Mouse (Mus musculus): ENCODE results near the gene Riiad1. TPM values are rescaled to one million over a fixed set of nuclear protein-coding genes. Genes with fewer than 3 reads are reported as not detected.

Riiad1 gene
- polyA plus RNA-seq, 1 experiment from 2014 or later = 2.0 TPM

DNA sequence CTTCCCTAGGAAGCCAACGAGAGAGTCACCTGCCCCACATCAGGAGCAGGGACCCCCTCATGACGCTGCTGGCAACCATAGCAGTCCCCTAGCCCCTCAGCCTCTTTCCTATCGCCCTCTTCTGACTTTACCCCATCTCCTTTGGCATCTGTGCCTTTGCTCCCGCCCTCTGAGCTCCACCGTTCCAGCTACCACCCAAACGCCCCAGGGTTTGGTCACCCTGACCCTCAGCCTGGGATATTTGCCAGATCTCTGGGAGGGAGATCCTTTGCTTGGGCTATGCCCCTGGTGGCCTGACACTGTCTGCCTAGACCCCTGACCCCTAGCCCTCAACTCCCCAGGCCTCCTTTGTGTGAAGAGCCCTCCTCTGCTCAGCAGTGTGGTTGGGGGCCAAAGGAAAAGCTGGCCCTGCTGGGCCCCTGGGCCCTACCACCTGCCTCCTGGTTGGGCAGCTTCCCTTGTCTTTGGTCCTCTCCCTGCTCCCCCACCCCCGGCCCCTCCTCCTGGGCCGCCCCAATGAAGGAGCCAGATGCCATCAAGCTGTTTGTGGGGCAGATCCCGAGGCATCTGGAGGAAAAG is 1.5 kb downstream of the Riiad1 start:
- Histone ChIP-seq H3K27ac (no peak overlapping the region), H3K9me3 (no peaks in the 10 kb centered on the region), H3K9ac (peak overlapping the region; percentile 33; the same call in 1 of the 2 replicates), H3K4me2 (replicated peaks) (peak overlapping the region; percentile 36), H3K36me3 (no peaks in the 10 kb centered on the region), H3K4me3 (peak overlapping the region; percentile 22), H3K27me3 (peaks cover 37% of the 10 kb centered on the region), H3K4me1 (peaks cover 15% of the 10 kb centered on the region)
- ATAC-seq (ENCODE audit: insufficient number of reproducible peaks, insufficient read depth, low FRiP score, low TSS enrichment) = no peak
- WGBS = 4% methylated on average over 9 of the region's 9 CpGs

DNA sequence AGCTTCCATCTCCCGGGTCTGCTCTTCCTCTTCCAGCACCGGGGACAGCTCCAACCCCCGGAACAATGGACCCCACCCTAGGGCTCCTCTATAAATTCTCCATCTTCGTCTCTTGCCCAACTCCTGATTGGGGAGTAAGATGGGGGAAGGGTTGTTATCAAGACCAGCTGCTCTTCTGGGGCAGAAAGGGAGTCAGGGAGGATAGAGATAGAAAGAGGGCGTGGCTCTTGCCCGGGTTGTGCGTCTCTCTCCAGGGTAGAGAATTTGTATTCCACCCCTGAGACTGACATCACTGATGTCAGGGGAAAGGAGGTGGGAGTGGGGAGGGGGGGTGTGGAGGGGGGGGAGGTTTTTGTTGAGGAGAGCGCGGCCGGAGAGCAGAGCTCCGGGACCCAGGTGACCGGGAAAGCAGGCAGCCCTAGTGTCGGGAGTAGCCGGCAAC is 2.1 kb downstream of the Riiad1 start, which contains the start of gene Celf3:
Gene Celf3, plus strand, starts transcription at position 315 of the 442 bp plus-strand sequence.
- peak; percentile 25; the same call in 1 of the 2 replicates for ATAC-seq (ENCODE audit: insufficient number of reproducible peaks, insufficient read depth, low FRiP score, low TSS enrichment)
- Histone ChIP-seq H3K27ac (no peak within 1 kb of the TSS), H3K9me3 (no peaks in the 10 kb centered on the region), H3K9ac (peak within 1 kb of the TSS; percentile 33; the same call in 1 of the 2 replicates), H3K36me3 (no peaks in the 10 kb centered on the region), H3K4me1 (peaks cover 17% of the 10 kb centered on the region), H3K27me3 (peaks cover 37% of the 10 kb centered on the region), H3K4me3 (peak within 1 kb of the TSS; percentile 22), H3K4me2 (replicated peaks) (peak within 1 kb of the TSS; percentile 36)
- WGBS = 0% methylated on average over 10 of the region's 14 CpGs

DNA sequence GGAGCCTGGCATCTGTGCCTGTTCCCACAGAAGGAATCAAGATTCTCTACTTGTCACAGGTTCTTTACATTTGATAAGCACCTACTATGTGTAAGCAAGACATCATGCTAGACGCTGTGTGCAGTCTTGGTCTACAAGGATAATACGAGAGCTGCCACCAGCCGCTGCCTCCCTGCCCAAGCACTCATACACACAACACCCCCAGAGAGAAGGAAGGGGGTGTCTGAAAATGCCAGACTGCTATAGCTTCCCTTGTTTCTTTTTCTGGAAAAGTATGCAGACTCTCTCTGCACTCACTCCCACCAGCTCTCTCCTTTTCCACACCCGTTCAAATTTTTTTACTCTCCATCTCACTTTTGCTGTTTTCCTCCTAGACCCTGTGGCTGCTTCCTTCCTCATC is 2.7 kb downstream of the Riiad1 start:
- peaks cover 37% of the 10 kb centered on the region for H3K27me3 ChIP-seq
- H3K4me3 ChIP-seq = no peak overlapping the region
- H3K27ac ChIP-seq = no peak overlapping the region
- H3K9me3 ChIP-seq = no peaks in the 10 kb centered on the region
- H3K4me2 ChIP-seq (replicated peaks) = no peak overlapping the region
- H3K9ac ChIP-seq = no peak overlapping the region
- WGBS = 42% methylated on average over 4 of the region's 4 CpGs
- H3K36me3 ChIP-seq = no peaks in the 10 kb centered on the region
- H3K4me1 ChIP-seq = peaks cover 23% of the 10 kb centered on the region
- no peak for ATAC-seq (ENCODE audit: insufficient number of reproducible peaks, insufficient read depth, low FRiP score, low TSS enrichment)

DNA sequence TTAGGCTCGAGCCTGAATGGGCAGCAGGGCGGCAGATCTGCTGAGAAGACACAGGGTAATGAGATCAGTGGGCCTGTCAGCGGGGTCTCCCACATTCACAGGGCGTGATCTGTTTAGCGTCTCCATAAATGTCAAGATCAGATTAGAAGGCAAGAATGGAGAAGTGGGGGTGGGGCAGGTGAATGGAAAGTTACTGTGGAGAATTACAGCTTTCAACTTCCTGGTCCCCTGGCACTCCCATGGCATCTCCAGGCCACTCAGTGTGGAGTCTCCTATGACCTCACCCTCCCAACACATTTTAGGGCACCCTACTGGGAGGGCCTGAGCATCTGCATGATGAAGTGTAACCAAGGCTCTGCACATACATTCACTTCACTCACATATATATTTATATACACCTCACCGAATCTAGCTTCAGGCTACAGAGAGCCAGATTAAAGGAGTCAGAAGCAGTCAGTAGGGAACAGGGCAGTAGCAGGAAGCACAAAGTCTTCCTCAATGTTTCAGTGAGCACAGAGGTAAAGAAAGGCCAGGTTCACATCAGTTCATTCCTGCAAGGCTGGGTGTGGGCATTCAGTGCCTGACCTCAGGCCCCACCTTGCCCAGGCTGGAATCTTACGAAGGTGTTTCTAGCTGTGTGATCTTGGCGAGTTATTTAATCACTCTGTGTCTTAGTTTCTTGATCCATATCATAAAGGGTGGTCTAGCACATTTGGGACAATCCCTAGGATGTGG is 3.7 kb downstream of the Riiad1 start:
- Histone ChIP-seq H3K27ac (no peak overlapping the region), H3K4me1 (peaks cover 25% of the 10 kb centered on the region), H3K9me3 (no peaks in the 10 kb centered on the region), H3K4me2 (replicated peaks) (no peak overlapping the region), H3K27me3 (peaks cover 31% of the 10 kb centered on the region), H3K4me3 (no peak overlapping the region), H3K36me3 (no peaks in the 10 kb centered on the region), H3K9ac (no peak overlapping the region)
- no peak for ATAC-seq (ENCODE audit: insufficient number of reproducible peaks, insufficient read depth, low FRiP score, low TSS enrichment)
- 71% methylated on average over 8 of the region's 8 CpGs for WGBS

- no peak overlapping the region for H3K27ac ChIP-seq
- no peaks in the 10 kb centered on the region for H3K9me3 ChIP-seq
- no peak for ATAC-seq (ENCODE audit: insufficient number of reproducible peaks, insufficient read depth, low FRiP score, low TSS enrichment)
- H3K9ac ChIP-seq = no peak overlapping the region
- 78% methylated on average over 5 of the region's 5 CpGs for WGBS
- no peak overlapping the region for H3K4me2 ChIP-seq (replicated peaks)
- peaks cover 18% of the 10 kb centered on the region; the same call in 1 of the 2 replicates for H3K4me1 ChIP-seq
- H3K36me3 ChIP-seq = no peaks in the 10 kb centered on the region
- no peak overlapping the region for H3K4me3 ChIP-seq
- H3K27me3 ChIP-seq = peaks cover 6% of the 10 kb centered on the region
Measured at GRCm38 (mm10) chr3:94473567-94474232, 6.4 kb downstream of the Riiad1 start.

- ATAC-seq (ENCODE audit: insufficient number of reproducible peaks, insufficient read depth, low FRiP score, low TSS enrichment) = no peak
- H3K36me3 ChIP-seq = no peaks in the 10 kb centered on the region
- H3K27ac ChIP-seq = no peak overlapping the region
- WGBS = 46% methylated on average over 10 of the region's 10 CpGs
- no peaks in the 10 kb centered on the region for H3K9me3 ChIP-seq
- H3K4me2 ChIP-seq (replicated peaks) = no peak overlapping the region
- H3K4me1 ChIP-seq = peaks cover 15% of the 10 kb centered on the region; the same call in 1 of the 2 replicates
- peaks cover under 1% of the 10 kb centered on the region; the same call in 1 of the 2 replicates for H3K27me3 ChIP-seq
- no peak overlapping the region for H3K9ac ChIP-seq
- H3K4me3 ChIP-seq = no peak overlapping the region
Measured at GRCm38 (mm10) chr3:94473115-94473505, 7.0 kb downstream of the Riiad1 start.

- Histone ChIP-seq H3K36me3 (no peaks in the 10 kb centered on the region), H3K27ac (no peak overlapping the region)
- ATAC-seq (ENCODE audit: insufficient number of reproducible peaks, insufficient read depth, low FRiP score, low TSS enrichment) = peak; percentile 78; the same call in 1 of the 2 replicates
Measured at GRCm38 (mm10) chr3:94472447-94473114, 7.6 kb downstream of the Riiad1 start.

DNA sequence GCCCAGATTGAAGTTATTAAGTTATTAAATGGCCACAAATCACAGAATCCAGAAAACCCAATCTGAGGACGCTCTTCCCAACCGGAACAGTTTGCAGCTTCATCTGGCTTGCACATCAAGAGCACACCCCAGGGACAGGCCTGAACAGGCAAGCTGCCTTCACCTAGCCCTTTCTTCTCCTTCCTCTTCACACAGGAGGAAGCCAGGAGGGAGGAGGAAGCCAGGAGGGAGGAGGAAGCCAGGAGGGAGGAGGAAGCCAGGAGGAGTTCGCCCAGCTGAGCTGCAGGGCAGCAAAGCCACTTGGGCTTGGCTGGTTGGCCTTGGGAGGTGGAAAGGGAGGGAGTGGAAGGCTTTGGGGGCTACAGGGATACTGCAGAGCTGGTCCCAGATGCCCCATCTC is 11.2 kb downstream of the Riiad1 start:
- Histone ChIP-seq H3K9ac (no peak overlapping the region), H3K4me1 (peaks cover 18% of the 10 kb centered on the region; the same call in 1 of the 2 replicates), H3K9me3 (no peaks in the 10 kb centered on the region), H3K4me2 (replicated peaks) (no peak overlapping the region), H3K36me3 (no peaks in the 10 kb centered on the region), H3K27me3 (no peaks in the 10 kb centered on the region), H3K27ac (no peak overlapping the region), H3K4me3 (no peak overlapping the region)
- WGBS = 31% methylated on average over 3 of the region's 3 CpGs
- 0 out of 2 replicates have a peak, but pooled peaks have one; percentile 14 for ATAC-seq (ENCODE audit: insufficient number of reproducible peaks, insufficient read depth, low FRiP score, low TSS enrichment)

More at GRCm38 (mm10) chr3:94472447-94473114, 7.6 kb downstream of the Riiad1 start:
- Histone ChIP-seq H3K9me3 (no peaks in the 10 kb centered on the region), H3K4me1 (peaks cover 10% of the 10 kb centered on the region; the same call in 1 of the 2 replicates), H3K4me3 (0 out of 2 replicates have a peak overlapping the region, but pooled peaks have one; percentile 18), H3K9ac (no peak overlapping the region), H3K27me3 (no peaks in the 10 kb centered on the region), H3K4me2 (replicated peaks) (peak overlapping the region; percentile 45)
- WGBS = 9% methylated on average over 28 of the region's 28 CpGs

DNA sequence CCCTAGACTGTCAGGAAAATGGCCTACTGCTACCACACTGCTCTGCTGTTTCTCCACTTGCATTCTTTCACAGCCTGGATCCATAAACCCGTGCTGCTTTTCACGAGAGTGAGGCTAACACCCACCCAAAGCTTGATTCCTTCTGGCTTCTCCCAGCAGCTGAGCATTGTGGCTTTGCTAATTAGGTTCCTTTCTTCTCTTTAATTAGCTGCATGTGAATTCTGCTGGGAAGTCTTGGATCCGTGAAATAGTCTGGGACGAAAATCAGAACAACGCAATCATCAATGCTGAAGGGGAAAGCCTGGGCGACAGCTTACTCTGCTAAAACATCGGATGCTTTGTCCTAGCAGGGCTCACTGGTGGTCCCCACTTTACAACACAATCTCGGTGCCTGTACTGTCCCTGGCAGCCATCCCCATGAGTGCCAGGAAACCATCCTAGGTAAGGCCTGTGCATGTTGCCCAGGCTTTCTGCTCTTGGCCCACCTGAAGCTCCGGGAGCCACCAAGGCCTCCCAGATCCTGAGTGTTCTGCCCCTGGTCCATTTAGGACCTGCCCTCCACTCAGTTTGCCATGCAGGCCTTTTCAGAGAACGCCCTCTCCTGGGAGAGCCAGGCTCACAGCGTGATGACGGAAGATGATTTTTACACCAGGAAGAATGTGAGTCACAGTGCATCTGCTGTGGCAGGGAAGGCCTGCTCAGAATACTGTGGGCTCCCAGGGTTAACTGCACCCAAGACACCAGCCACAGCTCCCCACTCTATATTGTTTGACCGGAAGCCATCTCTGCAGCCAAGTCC is 14.3 kb downstream of the Riiad1 start:
- no peaks in the 10 kb centered on the region for H3K9me3 ChIP-seq
- H3K4me3 ChIP-seq = no peak overlapping the region
- H3K36me3 ChIP-seq = no peaks in the 10 kb centered on the region
- H3K27ac ChIP-seq = no peak overlapping the region
- H3K9ac ChIP-seq = no peak overlapping the region
- ATAC-seq (ENCODE audit: insufficient number of reproducible peaks, insufficient read depth, low FRiP score, low TSS enrichment) = no peak
- H3K4me1 ChIP-seq = peaks cover 8% of the 10 kb centered on the region; the same call in 1 of the 2 replicates
- 57% methylated on average over 13 of the region's 13 CpGs for WGBS
- H3K27me3 ChIP-seq = no peaks in the 10 kb centered on the region
- H3K4me2 ChIP-seq (replicated peaks) = no peak overlapping the region

GRCm38 (mm10) chr3:94463926-94464578 is 16.1 kb downstream of the Riiad1 start:
- Histone ChIP-seq H3K9me3 (no peaks in the 10 kb centered on the region), H3K36me3 (no peaks in the 10 kb centered on the region), H3K27ac (no peak overlapping the region), H3K4me2 (replicated peaks) (no peak overlapping the region), H3K27me3 (no peaks in the 10 kb centered on the region), H3K4me1 (peaks cover 8% of the 10 kb centered on the region; the same call in 1 of the 2 replicates), H3K4me3 (no peak overlapping the region), H3K9ac (no peak overlapping the region)
- WGBS = 54% methylated on average over 11 of the region's 11 CpGs
- ATAC-seq (ENCODE audit: insufficient number of reproducible peaks, insufficient read depth, low FRiP score, low TSS enrichment) = no peak

All from embryonic facial prominence, embryonic 12.5 days (tissue).